Mouse (Mus musculus): ENCODE measurements around the gene Gm49318.

GRCm38 (mm10) chr9:22116086-22116485 is 45.0 kb upstream of the Gm49318 start:
- TF ChIP-seq GATA1 (IDR thresholded peaks at IDR 0.05; ENCODE audit: low read length) (no peak), TAL1 (IDR thresholded peaks at IDR 0.05; ENCODE audit: low read length) (no peak)

All from erythroblast, embryonic 14.5 days (primary cell).